Mouse (Mus musculus) bone marrow, adult 2 months (tissue): Measurements from ENCODE around the gene Nrxn1. TPM values are rescaled to one million over a fixed set of nuclear protein-coding genes. Genes with fewer than 3 reads are reported as not detected.

Experiments used
- H3K27ac ChIP-seq: fragments of 200-500 bp; 2 replicates; pipeline ENCODE4 v1.5.1; 2012; ENCODE audit warnings: low read depth, mild to moderate bottlenecking, control low read depth, inconsistent platforms, low read length; ENCODE audit not compliant: control insufficient read depth, poor library complexity, insufficient read depth
- H3K4me1 ChIP-seq: fragments of 200-500 bp; 2 replicates; pipeline ENCODE4 v1.6.1; 2011; ENCODE audit warnings: low read length; ENCODE audit not compliant: control insufficient read depth, insufficient read depth
- H3K4me3 ChIP-seq: fragments of 200-500 bp; replicated peaks from 2 replicates; pipeline ENCODE3; 2011; ENCODE audit warnings: mild to moderate bottlenecking, low read depth, low read length, control low read depth; ENCODE audit not compliant: control insufficient read depth
- CTCF ChIP-seq: fragments of 200-500 bp; IDR thresholded peaks from 2 replicates; pipeline ENCODE4 v1.5.1; 2011; ENCODE audit warnings: low read length, control low read depth; ENCODE audit not compliant: control insufficient read depth, insufficient read depth
- POLR2A ChIP-seq: fragments of 200-500 bp; IDR thresholded peaks from 2 replicates; pipeline ENCODE4 v1.6.1; 2011; ENCODE audit warnings: low read depth, mild to moderate bottlenecking, control low read depth, low read length, borderline replicate concordance; ENCODE audit not compliant: control insufficient read depth
- WGBS: fragments of 180-500 bp; shearing (Covaris S2); methylation state at CpG from one replicate; pipeline ENCODE4 v1.1.7; 2018; 5-methylcytosine and 5-hydroxymethylcytosine counted together
- polyA plus RNA-seq: library from polyadenylated mRNA; stranded (reverse); fragments of >200 nt; gene quantifications from 2 replicates; pipeline ENCODE4 v1.2.4, GENCODE M21; 2011; ENCODE audit warnings: low replicate concordance; ENCODE audit not compliant: missing spikeins, insufficient read depth, insufficient read length

Nrxn1 gene
- polyA plus RNA-seq, 1 experiment: not detected

DNA sequence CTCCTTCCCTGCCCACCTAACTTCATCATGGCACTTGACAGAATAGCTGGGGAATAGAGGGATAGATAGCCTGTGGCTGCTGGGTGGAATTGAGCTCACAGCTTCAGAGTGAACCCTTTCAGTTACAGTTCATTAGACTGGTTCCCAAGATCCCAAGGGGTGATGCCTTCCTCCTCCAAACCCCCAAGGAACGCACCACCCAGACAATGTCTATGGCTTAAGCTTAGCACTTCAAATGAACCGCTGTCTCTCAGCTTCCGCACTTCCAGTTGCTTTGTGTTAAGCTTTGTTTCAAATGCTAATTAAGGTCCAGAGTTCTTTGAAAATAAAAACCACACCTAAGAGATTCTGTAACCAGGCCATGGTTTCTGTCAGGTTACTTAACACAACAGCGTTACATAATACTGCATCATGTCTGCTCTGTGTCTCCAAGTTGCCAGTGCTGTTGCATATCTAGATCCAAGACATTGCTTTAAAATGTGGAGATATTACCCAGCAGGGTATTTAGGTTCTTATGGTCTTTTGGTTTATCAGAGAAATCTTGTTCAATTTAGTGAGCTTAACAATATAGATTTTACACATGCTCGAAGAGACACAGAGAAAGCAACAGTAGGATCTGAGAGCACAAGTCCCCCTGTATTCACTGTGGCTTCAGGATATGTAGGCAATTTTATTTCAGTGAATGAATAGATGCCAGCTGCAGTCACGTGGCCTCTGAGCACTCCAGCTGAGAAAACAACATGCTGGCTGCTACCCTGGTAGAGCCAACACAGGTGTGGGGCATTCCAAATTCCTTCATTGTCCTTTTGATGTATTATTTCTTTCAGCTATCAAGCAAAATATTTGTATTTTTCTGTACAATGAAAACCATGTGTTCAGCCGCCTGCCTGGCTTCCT lies 702.3 kb downstream of the Nrxn1 start:
- H3K27ac ChIP-seq: no peak overlapping the region
- H3K4me3 ChIP-seq: no peak overlapping the region
- no peaks in the 10 kb centered on the region for H3K4me1 ChIP-seq
- TF ChIP-seq POLR2A (no peak), CTCF (no peak)
- 76% methylated on average over 7 of the region's 7 CpGs for WGBS

DNA sequence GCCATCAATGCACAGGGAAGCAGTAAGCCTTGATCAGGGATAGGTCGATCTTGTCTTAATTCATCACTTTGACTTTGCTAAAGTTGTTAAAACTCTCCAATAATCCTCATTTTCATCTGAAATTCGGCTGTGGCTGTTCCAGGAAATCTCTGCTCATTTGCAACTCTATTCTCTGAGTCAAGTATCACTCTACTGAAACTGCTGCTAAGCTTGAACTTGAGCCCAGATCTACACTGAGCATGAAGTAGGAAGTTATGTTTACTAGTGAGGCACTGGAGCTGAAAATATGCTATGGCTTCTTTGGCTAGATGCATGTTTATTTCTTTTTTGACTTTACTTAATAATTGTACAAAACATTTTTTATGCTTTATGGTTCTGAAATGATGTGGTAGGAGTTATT lies 708.0 kb downstream of the Nrxn1 start:
- WGBS: 72% methylated on average over 2 of the region's 2 CpGs
- Histone ChIP-seq H3K4me1 (no peaks in the 10 kb centered on the region), H3K4me3 (no peak overlapping the region), H3K27ac (no peak overlapping the region)
- TF ChIP-seq POLR2A (no peak), CTCF (no peak)

DNA sequence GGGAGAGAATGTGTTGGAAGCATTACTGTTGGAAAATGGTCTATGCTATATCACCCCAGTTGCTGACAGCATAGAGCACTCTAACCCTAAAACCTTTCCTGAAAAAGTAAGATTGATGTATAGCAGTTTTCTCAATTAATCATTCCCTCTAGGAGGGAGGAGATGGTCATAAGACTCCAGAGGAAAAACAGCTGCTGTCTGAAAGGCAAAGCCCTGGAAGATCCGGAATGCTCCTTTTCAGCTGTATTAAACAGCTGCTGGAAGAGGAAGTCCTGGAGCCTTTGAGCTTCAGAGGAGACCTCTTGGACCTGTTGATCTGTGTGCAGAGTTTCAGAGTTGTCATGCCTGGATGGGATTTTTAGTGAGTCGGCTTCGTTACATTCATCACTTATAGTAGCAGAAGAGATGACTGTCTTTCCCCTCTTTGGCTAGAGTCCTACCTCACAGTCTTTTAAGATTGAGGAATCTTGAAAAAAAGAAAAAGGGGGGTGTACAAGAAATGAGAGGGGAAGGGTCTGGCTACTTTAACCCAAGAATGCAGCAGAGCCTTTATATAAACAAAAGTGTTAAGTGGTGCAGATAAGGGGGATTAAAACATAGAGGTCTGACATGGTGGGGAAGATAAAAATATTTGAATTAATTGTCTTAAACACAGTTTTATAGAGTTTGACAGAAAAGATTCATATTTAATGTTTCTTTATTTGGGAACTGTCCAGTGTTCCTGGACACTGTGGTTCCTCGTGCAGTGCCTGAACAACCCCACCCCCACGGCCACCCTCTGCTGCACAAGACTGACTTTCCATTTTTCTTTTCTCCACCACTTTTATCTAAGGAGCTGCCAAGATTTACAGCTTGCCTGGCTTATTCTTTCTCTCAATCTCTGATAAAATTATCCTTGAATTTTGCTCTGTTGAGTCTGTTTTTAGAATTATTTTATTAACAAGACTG lies 710.1 kb downstream of the Nrxn1 start:
- Histone ChIP-seq H3K27ac (no peak overlapping the region), H3K4me3 (no peak overlapping the region), H3K4me1 (no peaks in the 10 kb centered on the region)
- TF ChIP-seq CTCF: no peak
- TF ChIP-seq POLR2A: no peak
- 73% methylated on average over 5 of the region's 5 CpGs for WGBS

DNA sequence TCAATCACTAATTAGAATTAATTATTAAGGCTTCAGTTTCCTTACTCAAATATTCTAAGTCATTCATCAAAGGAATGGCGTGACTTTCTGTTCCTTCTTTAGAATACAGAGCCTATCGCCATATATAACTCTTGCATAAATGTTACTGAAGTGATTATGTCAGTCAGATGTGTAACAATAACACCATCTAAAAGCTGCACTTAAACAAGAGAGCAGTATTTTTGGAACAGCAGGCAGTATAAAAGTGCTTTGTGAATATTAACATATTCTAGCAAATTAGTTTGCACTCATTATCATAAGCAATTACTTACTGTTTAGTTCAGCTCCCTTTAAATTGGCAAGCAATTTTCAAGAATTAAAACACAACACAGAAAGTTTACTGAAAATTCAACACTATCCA lies 716.3 kb downstream of the Nrxn1 start:
- TF ChIP-seq CTCF (no peak), POLR2A (no peak)
- Histone ChIP-seq H3K4me1 (no peaks in the 10 kb centered on the region), H3K27ac (no peak overlapping the region), H3K4me3 (no peak overlapping the region)
- WGBS: 90% methylated on average over 2 of the region's 2 CpGs

- TF ChIP-seq CTCF (no peak), POLR2A (no peak)
- Histone ChIP-seq H3K4me3 (no peak overlapping the region), H3K27ac (no peak overlapping the region), H3K4me1 (no peaks in the 10 kb centered on the region)
- WGBS: 75% methylated on average over 4 of the region's 4 CpGs
Measured at GRCm38 (mm10) chr17:90362169-90362568, 730.7 kb downstream of the Nrxn1 start.

DNA sequence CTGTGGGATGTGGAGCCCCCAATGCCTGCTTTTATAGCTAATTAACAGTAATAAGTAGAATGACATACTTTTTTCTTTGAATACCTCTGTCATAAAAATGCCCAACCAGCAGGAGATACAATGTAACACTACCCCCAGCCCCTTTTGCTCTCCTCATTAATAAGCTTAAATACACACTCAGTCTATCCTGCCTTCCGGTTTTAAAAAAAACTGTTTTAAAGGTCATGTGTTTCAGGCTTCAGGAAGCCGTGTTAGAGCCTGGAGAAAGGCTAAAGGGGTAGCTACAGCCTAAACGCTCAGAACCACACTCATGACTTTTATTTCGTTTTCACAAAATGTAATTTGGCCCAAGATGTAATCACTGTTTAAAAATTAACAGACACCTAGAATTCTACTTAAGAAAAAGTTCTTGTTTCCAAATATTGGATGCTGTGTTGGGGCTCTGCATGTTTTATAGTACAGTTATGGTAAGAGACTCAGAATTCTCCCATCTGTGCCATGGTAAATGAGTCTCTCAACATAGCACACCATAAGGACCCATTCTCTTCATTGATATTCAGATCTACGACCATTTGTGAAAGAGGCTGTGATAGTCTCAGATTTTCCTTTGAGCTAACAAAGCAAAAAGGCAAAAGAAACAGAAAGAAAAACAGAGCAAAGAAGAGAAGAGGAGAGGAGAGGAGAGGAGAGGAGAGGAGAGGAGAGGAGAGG lies 743.3 kb downstream of the Nrxn1 start:
- Histone ChIP-seq H3K4me1 (no peaks in the 10 kb centered on the region), H3K4me3 (no peak overlapping the region), H3K27ac (no peak overlapping the region)
- TF ChIP-seq CTCF: no peak
- TF ChIP-seq POLR2A: no peak
- WGBS: 70% methylated on average over 5 of the region's 5 CpGs

- H3K4me1 ChIP-seq: no peaks in the 10 kb centered on the region
- 73% methylated on average over 3 of the region's 3 CpGs for WGBS
- no peak overlapping the region for H3K27ac ChIP-seq
- TF ChIP-seq POLR2A (no peak), CTCF (no peak)
- no peak overlapping the region for H3K4me3 ChIP-seq
Measured at GRCm38 (mm10) chr17:90346735-90347475, 746.0 kb downstream of the Nrxn1 start.
